Mouse (Mus musculus) CD4-positive, CD25-positive, alpha-beta regulatory T cell, adult 4 months (primary cell): ENCODE measurements around the gene Smyd4. TPM values are rescaled to one million over a fixed set of nuclear protein-coding genes. Genes with fewer than 3 reads are reported as not detected.

Experiments
- ATAC-seq: one replicate; pipeline ENCODE4 v1.8.0; 2017
- polyA plus RNA-seq, 2 experiments: library from polyadenylated mRNA; unstranded; fragments of 100-300 nt; shearing (Covaris generic); gene quantifications; one replicate each; pipeline ENCODE4 v1.2.1; 2017

Gene Smyd4
- polyA plus RNA-seq, 2 experiments from 2014 or later = 21.2 to 31.7 TPM

GRCm38 (mm10) chr11:75453991-75454930, 106.0 kb downstream of the Smyd4 start, which contains the start of gene Wdr81:
Gene Wdr81 (minus strand): TSS chr11:75454717.
- ATAC-seq = peak; percentile 98

Other genes starting within 250 kb of the Smyd4 start
- under 1 TPM in 1 of 2 experiments, not detected in 1; 0.36 TPM for gene Hic1, start 178.9 kb upstream of the Smyd4 start, polyA plus RNA-seq
- gene Ovca2, start 169.6 kb upstream of the Smyd4 start, polyA plus RNA-seq = 10 to 100 TPM; 19.2 to 29.4 TPM
- 10 to 100 TPM; 11.0 to 20.6 TPM for gene Dph1, start 157.2 kb upstream of the Smyd4 start, polyA plus RNA-seq
- gene Rtn4rl1, start 154.7 kb upstream of the Smyd4 start, polyA plus RNA-seq = 1 to 10 TPM; 1.5 to 1.8 TPM
- gene Rpa1, start 109 bp upstream of the Smyd4 start, polyA plus RNA-seq = 100 to 1,000 TPM; 214 to 322 TPM
- 1 to 10 TPM; 3.4 to 6.9 TPM for gene Serpinf1, start 74.3 kb downstream of the Smyd4 start, polyA plus RNA-seq
- gene Serpinf2, start 91.2 kb downstream of the Smyd4 start, polyA plus RNA-seq = under 1 TPM in 1 of 2 experiments, not detected in 1; 0.32 TPM
- gene Wdr81, start 106.3 kb downstream of the Smyd4 start, polyA plus RNA-seq = 1 to 10 TPM; 6.3 to 9.9 TPM
- gene Tlcd2, start 113.3 kb downstream of the Smyd4 start, polyA plus RNA-seq = 1 to 10 TPM; 8.8 to 9.0 TPM
- 10 to 100 TPM; 37.0 to 42.3 TPM for gene Prpf8, start 138.4 kb downstream of the Smyd4 start, polyA plus RNA-seq
- gene Rilp, start 161.7 kb downstream of the Smyd4 start, polyA plus RNA-seq = under 1 TPM in 1 of 2 experiments, not detected in 1; 0.56 TPM
- gene Scarf1, start 165.1 kb downstream of the Smyd4 start, polyA plus RNA-seq = under 1 TPM; 0.85 to 0.91 TPM
- 10 to 100 TPM; 17.3 to 27.2 TPM for gene Slc43a2, start 183.3 kb downstream of the Smyd4 start, polyA plus RNA-seq
- gene Pitpna, start 239.7 kb downstream of the Smyd4 start, polyA plus RNA-seq = 10 to 100 TPM; 22.1 to 42.5 TPM